Mouse (Mus musculus) hindbrain, embryonic 16.5 days (tissue): ENCODE results near the gene Hnrnpul1. TPM values are rescaled to one million over a fixed set of nuclear protein-coding genes. Genes with fewer than 3 reads are reported as not detected.
A peak's percentile ranks its signal among the peaks of the same experiment; 100 is the strongest.

Experiments
- ATAC-seq: fragments of 200-750 bp; cut with Nextera tagmentation; 2 replicates; pipeline ENCODE4 v1.8.0; 2017; ENCODE audit warnings: moderate TSS enrichment, moderate library complexity
- H3K27ac ChIP-seq: fragments of 300-500 bp; sonication (generic); 2 replicates; pipeline ENCODE4 v1.5.1; 2014; ENCODE audit warnings: low read depth, mild to moderate bottlenecking, control low read depth, low read length, moderate library complexity
- H3K27me3 ChIP-seq: fragments of 300-500 bp; sonication (generic); replicated peaks from 2 replicates; pipeline ENCODE4 v1.6.1; 2014; ENCODE audit warnings: low read length; ENCODE audit not compliant: control insufficient read depth, insufficient read depth
- H3K36me3 ChIP-seq: fragments of 300-500 bp; sonication (generic); 2 replicates; pipeline ENCODE4 v1.6.1; 2014; ENCODE audit warnings: mild to moderate bottlenecking, low read length, moderate library complexity, mixed read lengths; ENCODE audit not compliant: control insufficient read depth, insufficient read depth
- H3K4me1 ChIP-seq: fragments of 300-500 bp; sonication (generic); 2 replicates; pipeline ENCODE4 v1.6.1; 2014; ENCODE audit warnings: low read depth, low read length; ENCODE audit not compliant: control insufficient read depth, insufficient read depth
- H3K4me2 ChIP-seq: fragments of 300-500 bp; sonication (generic); 2 replicates; pipeline ENCODE4 v1.6.1; 2014; ENCODE audit warnings: mild to moderate bottlenecking, low read length, control low read depth, moderate library complexity
- H3K4me3 ChIP-seq: fragments of 300-500 bp; sonication (generic); 2 replicates; pipeline ENCODE4 v1.5.1; 2014; ENCODE audit warnings: mild to moderate bottlenecking, low read length, control low read depth, moderate library complexity
- H3K9ac ChIP-seq: fragments of 300-500 bp; sonication (generic); 2 replicates; pipeline ENCODE4 v1.6.1; 2014; ENCODE audit warnings: low read depth, mild to moderate bottlenecking, control low read depth, low read length, moderate library complexity
- H3K9me3 ChIP-seq: fragments of 300-500 bp; sonication (generic); 2 replicates; pipeline ENCODE4 v1.6.1; 2014; ENCODE audit warnings: mild to moderate bottlenecking, low read length, moderate library complexity; ENCODE audit not compliant: control insufficient read depth
- WGBS: fragments of 180-500 bp; shearing (Covaris S2); extraction: QIAGEN DNeasy Blood & Tissue Kit; methylation state at CpG from one replicate; pipeline ENCODE4 v1.1.7; 2014; 5-methylcytosine and 5-hydroxymethylcytosine counted together
- polyA plus RNA-seq: library from polyadenylated mRNA; unstranded; fragments of >200 nt; fragmentation: Nextera tagmentation; extraction: Ambion mirVana; gene quantifications from 2 replicates; pipeline ENCODE4 v1.2.1, GENCODE M21; 2015

Hnrnpul1 gene
- polyA plus RNA-seq, 1 experiment from 2014 or later: 32.3 TPM

- Histone ChIP-seq H3K9me3 (no peaks in the 10 kb centered on the region), H3K27ac (no peak overlapping the region), H3K4me3 (no peak overlapping the region), H3K27me3 (no peaks in the 10 kb centered on the region), H3K4me1 (peaks cover 12% of the 10 kb centered on the region), H3K9ac (no peak overlapping the region), H3K36me3 (no peaks in the 10 kb centered on the region), H3K4me2 (no peak overlapping the region)
- ATAC-seq: no peak
- 60% methylated on average over 7 of the region's 7 CpGs for WGBS
Measured at GRCm38 (mm10) chr7:25706578-25707170, 47.9 kb downstream of the Hnrnpul1 start.

GRCm38 (mm10) chr7:25705801-25706251 lies 48.7 kb downstream of the Hnrnpul1 start:
- H3K4me1 ChIP-seq: peaks cover 11% of the 10 kb centered on the region
- H3K36me3 ChIP-seq: no peaks in the 10 kb centered on the region
- H3K9me3 ChIP-seq: no peaks in the 10 kb centered on the region
- no peak overlapping the region for H3K4me3 ChIP-seq
- no peak overlapping the region for H3K9ac ChIP-seq
- WGBS: 67% methylated on average over 6 of the region's 6 CpGs
- H3K4me2 ChIP-seq: no peak overlapping the region
- no peaks in the 10 kb centered on the region for H3K27me3 ChIP-seq
- no peak for ATAC-seq
- no peak overlapping the region for H3K27ac ChIP-seq

- peaks cover 3% of the 10 kb centered on the region; the same call in 1 of the 2 replicates for H3K4me1 ChIP-seq
- H3K4me2 ChIP-seq: peak overlapping the region; percentile 67
- H3K9me3 ChIP-seq: no peaks in the 10 kb centered on the region
- WGBS: 7% methylated on average over 21 of the region's 37 CpGs
- peak; percentile 58 for ATAC-seq
- H3K4me3 ChIP-seq: peak overlapping the region; percentile 41
- peak overlapping the region; percentile 60 for H3K9ac ChIP-seq
- no peaks in the 10 kb centered on the region for H3K27me3 ChIP-seq
- H3K27ac ChIP-seq: no peak overlapping the region
- H3K36me3 ChIP-seq: no peaks in the 10 kb centered on the region
Measured at GRCm38 (mm10) chr7:25704716-25705364, 49.7 kb downstream of the Hnrnpul1 start.

GRCm38 (mm10) chr7:25703793-25704494 lies 50.6 kb downstream of the Hnrnpul1 start:
- peak; percentile 15; the same call in 1 of the 2 replicates for ATAC-seq
- H3K4me1 ChIP-seq: peaks cover 3% of the 10 kb centered on the region; the same call in 1 of the 2 replicates
- peak overlapping the region; percentile 41; the same call in 1 of the 2 replicates for H3K4me3 ChIP-seq
- peak overlapping the region; percentile 67 for H3K4me2 ChIP-seq
- no peak overlapping the region for H3K27ac ChIP-seq
- WGBS: 18% methylated on average over 10 of the region's 10 CpGs
- H3K27me3 ChIP-seq: no peaks in the 10 kb centered on the region
- no peaks in the 10 kb centered on the region for H3K36me3 ChIP-seq
- H3K9me3 ChIP-seq: no peaks in the 10 kb centered on the region
- H3K9ac ChIP-seq: no peak overlapping the region

- Histone ChIP-seq H3K4me1 (peaks cover 3% of the 10 kb centered on the region; the same call in 1 of the 2 replicates), H3K4me3 (no peak overlapping the region), H3K27ac (no peak overlapping the region), H3K36me3 (no peaks in the 10 kb centered on the region), H3K4me2 (no peak overlapping the region), H3K27me3 (no peaks in the 10 kb centered on the region), H3K9ac (no peak overlapping the region), H3K9me3 (no peaks in the 10 kb centered on the region)
- 95% methylated on average over 2 of the region's 2 CpGs for WGBS
- no peak for ATAC-seq
Measured at GRCm38 (mm10) chr7:25702350-25702749, 52.2 kb downstream of the Hnrnpul1 start.

- H3K4me3 ChIP-seq: no peak overlapping the region
- H3K27ac ChIP-seq: no peak overlapping the region
- H3K4me1 ChIP-seq: peaks cover 3% of the 10 kb centered on the region; the same call in 1 of the 2 replicates
- H3K36me3 ChIP-seq: no peaks in the 10 kb centered on the region
- no peaks in the 10 kb centered on the region for H3K9me3 ChIP-seq
- no peak overlapping the region for H3K9ac ChIP-seq
- H3K27me3 ChIP-seq: no peaks in the 10 kb centered on the region
- ATAC-seq: no peak
- H3K4me2 ChIP-seq: no peak overlapping the region
- WGBS: 79% methylated on average over 12 of the region's 12 CpGs
Measured at GRCm38 (mm10) chr7:25700732-25701131, 53.8 kb downstream of the Hnrnpul1 start.

GRCm38 (mm10) chr7:25699851-25700250 lies 54.7 kb downstream of the Hnrnpul1 start:
- Histone ChIP-seq H3K27ac (no peak overlapping the region), H3K4me2 (no peak overlapping the region), H3K36me3 (no peaks in the 10 kb centered on the region), H3K9ac (no peak overlapping the region), H3K27me3 (no peaks in the 10 kb centered on the region), H3K4me1 (peaks cover 3% of the 10 kb centered on the region; the same call in 1 of the 2 replicates), H3K4me3 (no peak overlapping the region), H3K9me3 (no peaks in the 10 kb centered on the region)
- no peak for ATAC-seq
- 56% methylated on average over 13 of the region's 13 CpGs for WGBS

GRCm38 (mm10) chr7:25694104-25694503 lies 60.5 kb downstream of the Hnrnpul1 start:
- peaks cover 19% of the 10 kb centered on the region for H3K27me3 ChIP-seq
- no peak overlapping the region for H3K4me3 ChIP-seq
- H3K4me1 ChIP-seq: peaks cover 3% of the 10 kb centered on the region
- no peak overlapping the region for H3K9ac ChIP-seq
- no peak overlapping the region for H3K27ac ChIP-seq
- peaks cover 3% of the 10 kb centered on the region; the same call in 1 of the 2 replicates for H3K9me3 ChIP-seq
- 35% methylated on average over 8 of the region's 8 CpGs for WGBS
- no peaks in the 10 kb centered on the region for H3K36me3 ChIP-seq
- no peak overlapping the region for H3K4me2 ChIP-seq
- peak; percentile 31; the same call in 1 of the 2 replicates for ATAC-seq

GRCm38 (mm10) chr7:25690051-25690450 lies 64.5 kb downstream of the Hnrnpul1 start:
- H3K4me2 ChIP-seq: peak overlapping the region; percentile 66; the same call in 1 of the 2 replicates
- peaks cover 3% of the 10 kb centered on the region; the same call in 1 of the 2 replicates for H3K9me3 ChIP-seq
- no peak overlapping the region for H3K27ac ChIP-seq
- H3K4me1 ChIP-seq: peaks cover 28% of the 10 kb centered on the region
- H3K36me3 ChIP-seq: no peaks in the 10 kb centered on the region
- WGBS: 32% methylated on average over 5 of the region's 5 CpGs
- peaks cover 48% of the 10 kb centered on the region for H3K27me3 ChIP-seq
- no peak for ATAC-seq
- H3K9ac ChIP-seq: no peak overlapping the region
- no peak overlapping the region for H3K4me3 ChIP-seq
